Comparison of ENCODE assay signal across 28 mouse cellular contexts in genomic region chr5:76760349-76760748, GRCm38 (mm10).
DNase-seq lines count a peak whose midpoint lies in the region; ATAC-seq and TF ChIP-seq lines count a peak whose summit lies in the region.
"Had no signal": no experiment of that assay in that cellular context is flagged by ENCODE, and none has a peak within 500 bp of the region (broad histone marks: within the 10 kb centered on the region; RNA-seq: fewer than 3 reads in every experiment).

No protein-coding gene starts in this region.

- H3K4me3 ChIP-seq in heart, embryonic 16.5 days (ENCODE audit: low read length): no peak overlapping the region
- no peak overlapping the region for H3K4me3 ChIP-seq in lung, embryonic 14.5 days (ENCODE audit: low read depth, low read length)
- no peak overlapping the region for H3K4me3 ChIP-seq in embryonic facial prominence, embryonic 10.5 days
- H3K4me3 ChIP-seq: hindbrain, embryonic 12.5 days; limb, embryonic 13.5 days; megakaryocyte, embryonic 14.5 days had no signal

- H3K36me3 ChIP-seq in heart, embryonic 16.5 days (ENCODE audit: control insufficient read depth, insufficient read depth): no peaks in the 10 kb centered on the region
- H3K36me3 ChIP-seq in lung, embryonic 14.5 days (ENCODE audit: insufficient read depth): no peaks in the 10 kb centered on the region
- H3K36me3 ChIP-seq in embryonic facial prominence, embryonic 10.5 days (replicated peaks): peaks cover 23% of the 10 kb centered on the region

- no peak for DNase-seq in heart, postnatal 4 days
- peak; percentile 10 for DNase-seq in lung, embryonic 14.5 days
- DNase-seq in lung, postnatal 4 days: no peak
- DNase-seq in 3134 (ENCODE audit: extremely low read depth, insufficient read length, low spot score): peak; percentile 11
- no peak for DNase-seq in embryonic facial prominence, embryonic 10.5 days (ENCODE audit: low spot score)
- no peak for DNase-seq in layer of hippocampus, adult 9-10 months (ENCODE audit: low spot score)
- DNase-seq: adrenal gland, adult 2 months; adrenal gland, postnatal 36 days; B cell, adult 2 months; cerebellum, adult 18-20 months; cerebellum, postnatal 10 days; forebrain, postnatal 0 days; gastrocnemius, postnatal 10 days; kidney, adult 9 months; kidney, postnatal 25 days; lung, postnatal 36 days; right cerebral cortex, adult 18-20 months; spleen, adult 18-20 months; thymus, adult 18-20 months; thymus, postnatal 25 days had no signal

- peak; percentile 28; the same call in 1 of the 2 replicates for ATAC-seq in heart, embryonic 16.5 days (replicated peaks; ENCODE audit: extremely low read depth, insufficient read depth, low FRiP score)
- ATAC-seq in lung, embryonic 14.5 days (ENCODE audit: insufficient read depth): no peak
- ATAC-seq: activated CD4-positive, CD25-positive, alpha-beta regulatory T cell, adult 4 months; forebrain, postnatal 0 days; intestine, postnatal 0 days had no signal

- H3K27me3 ChIP-seq in heart, embryonic 16.5 days (ENCODE audit: control insufficient read depth, insufficient read depth, low read length): no peaks in the 10 kb centered on the region
- no peaks in the 10 kb centered on the region for H3K27me3 ChIP-seq in lung, embryonic 14.5 days (ENCODE audit: insufficient read depth, low read length)
- H3K27me3 ChIP-seq in embryonic facial prominence, embryonic 10.5 days (replicated peaks; ENCODE audit: low read depth, poor library complexity, severe bottlenecking): no peaks in the 10 kb centered on the region
- H3K27me3 ChIP-seq: hindbrain, embryonic 12.5 days; limb, embryonic 13.5 days; megakaryocyte, embryonic 14.5 days had no signal

- no peak for TF ChIP-seq CTCF in lung, embryonic 14.5 days (IDR thresholded peaks at IDR 0.05; ENCODE audit: low read depth)

- WGBS in heart, embryonic 16.5 days: 57% methylated on average over 3 of the region's 3 CpGs
- 45% methylated on average over 3 of the region's 3 CpGs for WGBS in lung, embryonic 14.5 days
- WGBS in embryonic facial prominence, embryonic 10.5 days: 67% methylated on average over 3 of the region's 3 CpGs

- no peak overlapping the region for H3K4me2 ChIP-seq in heart, embryonic 16.5 days (ENCODE audit: low read depth, low read length)
- no peak overlapping the region for H3K4me2 ChIP-seq in lung, embryonic 14.5 days
- H3K4me2 ChIP-seq: hindbrain, embryonic 12.5 days; limb, embryonic 13.5 days; liver, embryonic 11.5 days had no signal

- no peak overlapping the region for H3K27ac ChIP-seq in heart, embryonic 16.5 days (ENCODE audit: low read length)
- H3K27ac ChIP-seq in lung, embryonic 14.5 days (ENCODE audit: low read depth): no peak overlapping the region
- H3K27ac ChIP-seq in embryonic facial prominence, embryonic 10.5 days (replicated peaks): peak overlapping the region; percentile 19; the same call in 1 of the 2 replicates
- H3K27ac ChIP-seq: limb, embryonic 13.5 days; stomach, postnatal 0 days had no signal

- no peak overlapping the region for H3K9ac ChIP-seq in heart, embryonic 16.5 days (ENCODE audit: low read length)
- no peak overlapping the region for H3K9ac ChIP-seq in lung, embryonic 14.5 days
- H3K9ac ChIP-seq: forebrain, postnatal 0 days; hindbrain, embryonic 12.5 days; limb, embryonic 13.5 days had no signal

- peaks cover 7% of the 10 kb centered on the region; the same call in 1 of the 2 replicates for H3K4me1 ChIP-seq in heart, embryonic 16.5 days (ENCODE audit: control insufficient read depth, insufficient read depth, low read length)
- H3K4me1 ChIP-seq in lung, embryonic 14.5 days (ENCODE audit: insufficient read depth): 0 out of 2 replicates have a peak, but pooled peaks cover 13% of the 10 kb centered on the region
- H3K4me1 ChIP-seq in embryonic facial prominence, embryonic 10.5 days: peaks cover 62% of the 10 kb centered on the region

- H3K9me3 ChIP-seq in heart, embryonic 16.5 days (replicated peaks; ENCODE audit: control insufficient read depth, low read length): peaks cover 6% of the 10 kb centered on the region
- no peaks in the 10 kb centered on the region for H3K9me3 ChIP-seq in lung, embryonic 14.5 days (ENCODE audit: low read depth, low read length)
- H3K9me3 ChIP-seq in embryonic facial prominence, embryonic 10.5 days: no peaks in the 10 kb centered on the region
- H3K9me3 ChIP-seq: hindbrain, embryonic 12.5 days; limb, embryonic 13.5 days had no signal

Comparison
In these comparisons a context has a peak if more than half of its experiments do, and no peak if none do; other contexts are left out.
1. DNase-seq: peak in lung, embryonic 14.5 days (single experiment) and 3134 (single experiment); none in heart, postnatal 4 days (single experiment), lung, postnatal 4 days (0 of 2), embryonic facial prominence, embryonic 10.5 days (single experiment) and layer of hippocampus, adult 9-10 months (single experiment).